Mouse (Mus musculus): Measurements from ENCODE around the gene Retreg1.
"Not testable (repeated sequence)": the region's sequence is repeated elsewhere in the genome, so short reads cannot be mapped to it uniquely, and the experiment has no call there.

Gene Retreg1

DNA sequence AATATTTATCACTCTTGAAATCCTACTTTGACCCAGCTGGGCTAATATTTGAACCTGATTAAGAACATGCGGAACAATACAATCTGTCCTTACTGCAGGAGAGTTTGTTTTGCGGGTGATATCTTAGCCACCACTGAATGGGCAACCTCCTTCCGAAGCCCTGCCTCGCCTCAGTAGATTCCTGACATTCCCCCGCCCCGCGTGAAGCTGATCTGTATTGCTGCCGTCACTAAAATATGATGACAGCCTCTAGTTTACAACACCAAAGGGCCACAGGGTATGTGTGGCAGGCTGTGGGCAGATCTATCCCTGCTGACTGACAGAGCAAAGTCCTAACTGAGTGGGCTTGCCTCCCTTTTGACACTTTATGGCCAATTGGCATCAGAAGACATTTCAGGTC is 102.2 kb downstream of the Retreg1 start:
- no peak for DNase-seq (ENCODE audit: low read depth, low spot score)

GRCm38 (mm10) chr15:25946482-25946881 is 103.5 kb downstream of the Retreg1 start:
- DNase-seq (ENCODE audit: low read depth, low spot score) = no peak

- peak; percentile 32 for DNase-seq (ENCODE audit: low read depth, low spot score)
These were observed 104.4 kb downstream of the Retreg1 start for GRCm38 (mm10) chr15:25947383-25947782.

DNA sequence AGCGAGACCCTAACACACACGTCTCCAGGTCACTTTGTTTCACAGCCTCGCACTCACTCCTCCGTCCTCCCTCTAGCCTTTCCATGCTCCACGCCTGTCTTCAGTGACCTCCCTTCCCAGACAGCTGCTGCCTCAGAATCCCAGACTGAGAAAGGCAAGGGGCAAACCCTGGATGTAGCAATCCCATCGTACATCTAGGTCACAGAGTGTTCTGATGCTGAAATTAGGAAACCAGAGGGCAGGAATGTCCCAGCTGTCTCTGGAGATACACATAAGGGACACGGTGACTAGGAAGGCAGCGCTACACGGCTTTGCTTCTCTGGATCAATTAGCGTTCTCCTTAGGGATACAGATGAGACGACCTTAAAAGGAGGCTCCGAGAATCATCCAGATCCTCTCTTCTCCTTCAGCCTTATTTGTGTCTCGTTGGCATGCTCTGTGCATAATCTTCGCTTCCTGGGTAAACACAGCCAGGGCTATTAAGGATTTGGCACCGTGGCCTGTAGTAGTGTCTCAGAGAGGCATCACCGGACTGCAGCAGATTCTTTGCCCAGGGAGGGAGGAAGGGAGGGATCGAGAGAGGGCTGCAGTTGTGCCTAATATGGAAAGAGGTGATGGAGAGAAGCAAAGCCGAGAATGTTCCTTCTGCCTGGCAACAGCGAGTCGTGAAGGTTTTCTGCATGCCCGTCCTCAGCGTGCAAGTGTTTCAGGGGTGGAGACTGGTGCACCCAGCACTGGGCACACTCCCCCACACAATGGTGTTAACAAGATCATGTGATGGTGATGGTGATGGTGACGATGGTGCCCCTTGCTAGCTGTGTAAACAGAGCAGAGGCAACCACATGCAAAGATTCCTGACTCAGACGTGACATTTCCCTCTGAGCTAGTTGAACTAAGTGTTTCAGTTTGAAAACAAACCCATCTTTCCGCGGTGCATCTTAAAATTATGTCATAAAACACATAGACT is 105.6 kb downstream of the Retreg1 start:
- peak; percentile 68 for DNase-seq (ENCODE audit: low read depth, low spot score)

DNA sequence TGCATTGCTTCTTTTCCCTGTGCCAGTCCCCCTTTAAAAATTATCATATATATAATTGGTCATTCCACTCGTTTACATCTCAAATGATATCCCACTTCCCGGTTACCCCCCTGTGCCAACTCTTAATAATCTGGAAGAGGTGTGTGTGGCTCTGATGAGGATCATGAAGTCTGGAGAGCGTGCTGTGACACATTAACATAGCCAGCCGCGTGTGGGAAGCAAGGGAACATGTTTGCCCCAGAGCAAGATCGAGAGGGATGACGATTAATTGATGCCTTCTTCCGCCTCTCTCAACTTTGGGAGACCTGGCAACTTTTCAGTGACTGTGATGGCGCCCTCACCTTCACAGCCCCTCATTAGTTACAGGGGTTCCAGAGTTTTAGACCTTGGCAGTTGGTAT is 106.7 kb downstream of the Retreg1 start:
- no peak for DNase-seq (ENCODE audit: low read depth, low spot score)

- DNase-seq (ENCODE audit: low read depth, low spot score) = peak; percentile 15
These were observed 107.6 kb downstream of the Retreg1 start for GRCm38 (mm10) chr15:25950584-25950983.

GRCm38 (mm10) chr15:25951037-25951436 is 108.1 kb downstream of the Retreg1 start:
- DNase-seq (ENCODE audit: low read depth, low spot score) = no peak

DNA sequence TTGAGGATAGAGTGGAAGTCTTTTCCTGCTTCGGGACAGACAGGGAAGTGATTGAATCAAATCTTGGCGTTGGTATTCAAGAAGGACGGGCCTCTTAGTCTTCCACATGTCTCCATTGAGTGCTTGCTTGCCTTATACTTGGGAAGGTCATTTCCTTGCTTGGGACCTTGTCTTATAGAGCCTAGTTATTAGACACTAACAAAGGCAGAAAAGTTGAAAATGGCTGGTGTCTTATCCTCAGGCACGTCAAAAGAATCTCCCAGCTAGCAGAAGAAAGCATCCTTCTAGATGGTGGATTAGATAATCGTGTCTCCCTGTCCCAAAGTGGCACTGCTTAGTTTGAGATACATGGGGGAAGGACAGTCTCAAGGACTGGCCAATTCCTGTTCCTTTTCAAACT is 113.0 kb downstream of the Retreg1 start:
- no peak for DNase-seq (ENCODE audit: low read depth, low spot score)

DNA sequence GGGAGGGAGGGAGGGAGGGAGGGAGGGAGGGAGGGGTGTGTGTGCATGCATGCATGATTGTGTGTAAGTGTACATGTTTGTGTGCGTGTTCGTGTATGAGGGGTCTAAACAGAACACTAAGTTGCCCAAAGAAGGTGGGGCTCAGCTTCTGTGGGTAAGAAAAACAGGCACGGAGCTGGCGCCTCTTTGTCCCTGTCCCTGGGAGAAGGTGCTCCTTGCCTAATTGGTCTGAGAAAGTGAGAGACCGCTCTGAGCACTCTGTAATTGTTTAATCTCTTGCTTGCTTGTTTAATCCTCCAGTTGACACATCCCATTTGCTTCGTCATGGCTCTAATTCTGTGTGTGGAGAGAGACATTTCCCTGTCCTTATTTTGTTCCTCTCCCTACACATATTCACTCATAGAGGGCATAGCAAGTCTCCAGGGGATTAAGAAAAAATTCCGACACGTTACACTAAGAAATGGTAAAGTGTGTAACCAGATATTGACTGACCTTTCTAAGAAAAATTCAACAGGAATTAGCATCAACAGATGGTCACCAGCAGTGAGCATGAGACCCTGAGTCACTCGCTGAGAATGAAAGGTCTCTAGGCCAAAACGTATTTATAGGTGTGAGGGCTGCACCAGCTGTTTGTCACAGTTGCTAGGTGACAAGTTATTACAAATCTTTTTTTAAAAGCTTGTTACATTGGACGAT is 113.6 kb downstream of the Retreg1 start:
- no peak for DNase-seq (ENCODE audit: low read depth, low spot score)

- DNase-seq (ENCODE audit: low read depth, low spot score) = no peak
These were observed 114.7 kb downstream of the Retreg1 start for GRCm38 (mm10) chr15:25957651-25958050.

DNA sequence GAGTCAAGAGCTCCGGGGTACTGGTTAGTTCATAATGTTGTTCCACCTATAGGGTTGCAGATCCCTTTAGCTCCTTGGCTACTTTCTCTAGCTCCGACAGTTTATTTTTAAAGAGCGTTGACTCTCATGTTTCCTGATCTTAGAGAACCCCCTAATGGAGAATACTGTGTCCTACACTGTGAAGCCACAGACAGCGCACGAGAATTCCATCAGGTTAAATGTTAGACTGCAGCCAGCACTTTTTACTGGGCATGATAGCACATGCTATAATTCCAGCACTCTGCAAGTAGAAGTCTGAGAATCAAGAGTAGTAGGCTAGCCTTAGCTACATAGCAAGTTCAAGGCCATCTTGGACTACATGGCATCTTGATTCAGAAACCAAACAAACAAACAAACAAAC is 116.4 kb downstream of the Retreg1 start:
- peak; percentile 40 for DNase-seq (ENCODE audit: low read depth, low spot score)

DNA sequence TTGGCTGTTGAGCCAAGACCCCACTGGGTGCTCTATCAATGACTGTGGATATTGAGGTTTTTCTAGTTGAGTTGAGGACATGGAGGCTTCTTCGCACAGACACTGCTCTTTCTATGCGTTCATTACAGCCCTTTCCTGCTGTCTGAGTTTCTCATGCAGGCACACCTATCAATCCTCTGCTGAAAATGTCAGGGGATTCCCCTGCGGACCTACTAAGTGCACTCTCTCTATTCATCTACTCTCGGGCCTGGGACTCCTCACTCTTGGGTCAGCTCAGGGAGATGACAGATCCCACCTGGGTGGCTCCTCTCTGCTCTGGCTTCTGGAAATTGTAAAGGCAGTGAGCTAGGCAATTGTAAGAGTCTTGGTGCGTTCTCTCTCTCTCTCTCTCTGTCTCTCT is 117.3 kb downstream of the Retreg1 start:
- DNase-seq (ENCODE audit: low read depth, low spot score) = no peak

GRCm38 (mm10) chr15:25966220-25966774 is 123.3 kb downstream of the Retreg1 start:
- no peak for DNase-seq (ENCODE audit: low read depth, low spot score)

DNA sequence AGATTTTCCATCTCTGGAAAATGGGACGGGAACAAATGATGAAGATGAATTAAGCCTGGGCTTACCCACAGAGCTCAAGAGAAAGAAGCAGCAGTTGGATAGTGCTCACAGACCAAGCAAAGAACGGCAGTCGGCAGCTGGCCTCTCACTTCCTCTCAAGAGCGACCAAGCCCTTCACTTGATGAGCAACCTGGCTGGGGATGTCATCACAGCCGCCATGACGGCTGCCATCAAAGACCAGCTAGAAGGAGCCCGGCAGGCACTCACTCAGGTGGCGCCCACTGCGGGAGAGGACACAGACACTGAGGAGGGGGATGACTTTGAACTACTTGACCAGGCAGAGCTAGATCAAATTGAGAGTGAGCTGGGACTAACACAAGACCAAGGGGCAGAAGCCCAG is 128.6 kb downstream of the Retreg1 start:
- no peak for DNase-seq (ENCODE audit: low read depth, low spot score)

GRCm38 (mm10) chr15:25972758-25973157 is 129.8 kb downstream of the Retreg1 start:
- no peak for DNase-seq (ENCODE audit: low read depth, low spot score)

- no peak for DNase-seq (ENCODE audit: low read depth, low spot score)
These were observed 131.4 kb downstream of the Retreg1 start for GRCm38 (mm10) chr15:25974352-25974751.

- no peak for DNase-seq (ENCODE audit: low read depth, low spot score)
These were observed 132.8 kb downstream of the Retreg1 start for GRCm38 (mm10) chr15:25975810-25976209.

DNA sequence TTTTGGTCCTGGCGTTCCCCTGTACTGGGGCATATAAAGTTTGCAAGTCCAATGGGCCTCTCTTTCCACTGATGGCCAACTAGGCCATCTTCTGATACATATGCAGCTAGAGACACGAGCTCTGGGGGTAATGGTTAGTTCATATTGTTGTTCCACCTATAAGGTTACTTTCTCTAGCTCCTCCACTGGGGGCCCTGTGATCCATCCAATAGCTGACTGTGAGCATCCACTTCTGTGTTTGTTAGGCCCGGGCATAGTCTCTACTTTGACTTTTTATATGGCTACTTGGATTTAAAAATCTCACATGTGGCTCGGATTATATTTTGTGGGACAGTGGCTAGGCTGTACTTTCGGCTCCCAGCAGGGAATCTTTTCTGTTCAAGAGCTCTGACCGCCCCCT is 140.6 kb downstream of the Retreg1 start:
- not testable (repeated sequence) for DNase-seq (ENCODE audit: low read depth, low spot score)

- peak; percentile 99 for DNase-seq (ENCODE audit: low read depth, low spot score)
These were observed 141.2 kb downstream of the Retreg1 start, which contains the start of gene Zfp622 for GRCm38 (mm10) chr15:25984067-25984733. Zfp622 (plus strand) TSS chr15:25984366.

DNA sequence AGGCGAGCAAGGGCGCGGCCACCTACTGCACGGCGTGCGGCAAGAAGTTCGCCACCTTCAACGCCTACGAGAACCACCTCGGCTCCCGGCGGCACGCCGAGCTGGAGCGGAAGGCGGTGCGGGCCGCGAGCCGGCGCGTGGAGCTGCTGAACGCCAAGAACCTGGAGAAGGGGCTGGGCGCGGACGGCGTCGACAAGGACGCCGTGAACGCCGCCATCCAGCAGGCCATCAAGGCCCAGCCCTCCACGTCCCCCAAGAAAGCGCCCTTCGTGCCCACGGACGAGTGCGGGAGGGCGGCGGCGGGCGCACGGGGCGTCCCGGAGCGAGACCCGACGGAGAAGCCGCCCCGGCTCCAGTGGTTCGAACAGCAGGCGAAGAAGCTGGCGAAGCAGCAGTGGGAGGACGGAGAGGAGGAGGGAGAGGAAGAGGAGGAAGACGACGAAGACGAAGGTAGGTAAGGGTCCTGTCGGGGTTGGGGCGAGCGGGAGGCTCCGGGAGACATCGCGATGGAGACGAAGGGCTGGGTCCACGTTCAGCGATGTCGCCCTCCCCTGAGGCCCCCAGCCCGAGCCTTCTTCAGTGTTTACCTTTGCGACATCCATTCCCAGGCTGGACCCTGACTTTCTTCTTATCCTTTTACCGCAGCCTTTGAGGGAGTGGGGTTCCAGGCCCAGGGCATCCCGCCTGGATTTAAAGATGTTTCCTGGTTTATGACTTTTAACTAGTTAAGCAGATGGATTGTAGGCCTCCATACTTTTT is 141.9 kb downstream of the Retreg1 start:
- DNase-seq (ENCODE audit: low read depth, low spot score) = no peak

Data from CD4-positive, CD25-positive, alpha-beta regulatory T cell, adult 2 months (primary cell).